Comparison of ENCODE assay signal across 14 mouse cellular contexts in the genomic region with DNA sequence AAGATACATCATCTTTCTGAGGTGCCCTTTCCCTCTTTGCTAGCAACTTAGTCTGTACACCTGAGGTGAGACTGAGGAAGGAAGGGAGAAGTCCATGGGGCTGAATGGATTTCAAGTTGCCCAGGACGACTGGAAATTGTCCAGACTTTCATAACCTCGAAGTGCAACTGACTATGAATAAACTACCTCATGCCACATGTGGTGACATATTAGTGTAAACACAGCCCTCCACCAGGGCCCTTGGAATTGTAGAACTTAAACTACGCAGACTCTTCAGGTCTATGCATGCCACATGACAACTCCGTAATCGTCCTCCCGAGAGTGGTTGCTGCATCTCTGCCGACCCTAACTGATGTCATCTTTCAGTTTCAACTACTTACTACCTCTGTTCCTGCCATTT.
DNase-seq lines count a peak whose midpoint lies in the region.
"Had no signal": no experiment of that assay in that cellular context is flagged by ENCODE, and none has a peak within 500 bp of the region (broad histone marks: within the 10 kb centered on the region; RNA-seq: fewer than 3 reads in every experiment).

No protein-coding gene starts in this region.

- DNase-seq in lung, adult 18-20 months, result peak; percentile 20 to 67
- DNase-seq in lung, postnatal 14 days, result no peak
- DNase-seq in lung, postnatal 25 days (ENCODE audit: low spot score), result peak; percentile 43
- no peak for DNase-seq in lung, postnatal 4 days
- DNase-seq: adrenal gland, adult 2 months; adrenal gland, postnatal 10 days; adrenal gland, postnatal 25 days; cerebellum, adult 11 months; cerebellum, adult 18-20 months; cerebellum, adult 8-10 months; cerebellum, adult 9-11 months; cerebellum, postnatal 14 days; cerebellum, postnatal 36 days; embryo, embryonic 11 days had no signal

Comparison
In these comparisons a context has a peak if more than half of its experiments do, and no peak if none do; other contexts are left out.
1. DNase-seq: peak in lung, adult 18-20 months (2 of 2) and lung, postnatal 25 days (single experiment); none in lung, postnatal 14 days (single experiment) and lung, postnatal 4 days (0 of 2).